Mouse (Mus musculus) ES-E14 (cell line): ENCODE results near the gene Havcr2.

ENCODE experiments used
- CHD2 ChIP-seq: IDR thresholded peaks from 2 replicates; pipeline ENCODE4 v1.6.1; 2014; ENCODE audit warnings: mild to moderate bottlenecking, low read depth, low read length, inconsistent platforms
- MAFK ChIP-seq: IDR thresholded peaks from 2 replicates; pipeline ENCODE4 v1.6.1; 2014; ENCODE audit warnings: mild to moderate bottlenecking, low read depth, low read length, inconsistent platforms; ENCODE audit not compliant: insufficient read depth
- ZNF384 ChIP-seq: IDR thresholded peaks from 2 replicates; pipeline ENCODE4 v1.6.1; 2012; ENCODE audit warnings: low read depth, low read length, inconsistent platforms

- TF ChIP-seq MAFK, result no peak
- no peak for TF ChIP-seq CHD2
- no peak for TF ChIP-seq ZNF384
Measured at GRCm38 (mm10) chr11:46507146-46507545, 52.4 kb downstream of the Havcr2 start.
